Comparison of ENCODE assay signal across 16 mouse cellular contexts in the genomic region with DNA sequence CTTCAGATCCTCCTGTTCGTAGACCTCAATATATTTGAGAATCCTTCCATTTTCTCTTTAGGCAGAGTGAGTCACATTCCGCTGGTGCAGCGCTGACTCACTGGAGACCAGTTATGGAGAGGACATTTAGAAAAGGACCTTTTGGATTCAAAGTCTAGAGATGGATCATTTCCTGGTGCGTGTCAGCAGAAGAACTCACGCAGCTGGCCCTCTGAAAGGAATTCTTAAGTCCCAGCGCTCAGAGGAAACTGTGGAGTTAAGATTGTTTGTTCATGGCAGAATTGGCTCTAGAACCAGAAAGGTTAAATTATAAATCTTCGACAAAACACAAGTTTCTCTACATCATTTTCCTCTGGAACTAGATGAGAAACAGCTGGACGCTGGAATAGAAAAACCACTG.
DNase-seq lines count a peak whose midpoint lies in the region; ATAC-seq lines count a peak whose summit lies in the region.
"Had no signal": no experiment of that assay in that cellular context is flagged by ENCODE, and none has a peak within 500 bp of the region (broad histone marks: within the 10 kb centered on the region; RNA-seq: fewer than 3 reads in every experiment).

No protein-coding gene starts in this region.

- H3K4me2 ChIP-seq in embryonic facial prominence, embryonic 14.5 days (ENCODE audit: low read depth, low read length), result no peak overlapping the region
- H3K4me2 ChIP-seq in kidney, embryonic 15.5 days, result no peak overlapping the region
- H3K4me2 ChIP-seq in stomach, embryonic 16.5 days (ENCODE audit: low read depth, low read length), result no peak overlapping the region
- no peak overlapping the region for H3K4me2 ChIP-seq in neural tube, embryonic 15.5 days
- H3K4me2 ChIP-seq: embryonic facial prominence, embryonic 12.5 days; liver, embryonic 13.5 days had no signal

- WGBS in embryonic facial prominence, embryonic 14.5 days, result 54% methylated on average over 8 of the region's 8 CpGs
- WGBS in embryonic facial prominence, embryonic 10.5 days, result 83% methylated on average over 8 of the region's 8 CpGs
- WGBS in kidney, embryonic 15.5 days, result 59% methylated on average over 8 of the region's 8 CpGs
- 36% methylated on average over 8 of the region's 8 CpGs for WGBS in stomach, embryonic 16.5 days
- WGBS in neural tube, embryonic 15.5 days, result 85% methylated on average over 8 of the region's 8 CpGs

- peaks cover 14% of the 10 kb centered on the region for H3K4me1 ChIP-seq in embryonic facial prominence, embryonic 14.5 days (ENCODE audit: control insufficient read depth, insufficient read depth, low read length)
- H3K4me1 ChIP-seq in embryonic facial prominence, embryonic 10.5 days, result peaks cover 28% of the 10 kb centered on the region
- H3K4me1 ChIP-seq in kidney, embryonic 15.5 days, result peaks cover 11% of the 10 kb centered on the region; the same call in 1 of the 2 replicates
- H3K4me1 ChIP-seq in stomach, embryonic 16.5 days (ENCODE audit: control insufficient read depth, insufficient read depth, low read length), result no peaks in the 10 kb centered on the region
- H3K4me1 ChIP-seq in neural tube, embryonic 15.5 days, result peaks cover 6% of the 10 kb centered on the region
- H3K4me1 ChIP-seq: liver, embryonic 13.5 days; megakaryocyte, embryonic 14.5 days had no signal

- no peak overlapping the region for H3K9ac ChIP-seq in embryonic facial prominence, embryonic 14.5 days (ENCODE audit: low read depth, low read length)
- H3K9ac ChIP-seq in kidney, embryonic 15.5 days, result no peak overlapping the region
- no peak overlapping the region for H3K9ac ChIP-seq in stomach, embryonic 16.5 days (ENCODE audit: low read length)
- no peak overlapping the region for H3K9ac ChIP-seq in neural tube, embryonic 15.5 days (replicated peaks)
- H3K9ac ChIP-seq: embryonic facial prominence, embryonic 12.5 days; liver, embryonic 13.5 days had no signal

- H3K4me3 ChIP-seq in embryonic facial prominence, embryonic 14.5 days (ENCODE audit: low read depth, low read length), result no peak overlapping the region
- no peak overlapping the region for H3K4me3 ChIP-seq in embryonic facial prominence, embryonic 10.5 days
- H3K4me3 ChIP-seq in kidney, embryonic 15.5 days (replicated peaks), result no peak overlapping the region
- no peak overlapping the region for H3K4me3 ChIP-seq in stomach, embryonic 16.5 days (replicated peaks; ENCODE audit: low read length)
- no peak overlapping the region for H3K4me3 ChIP-seq in neural tube, embryonic 15.5 days (replicated peaks)
- H3K4me3 ChIP-seq: embryonic facial prominence, embryonic 12.5 days; left cerebral cortex, adult 2 months; liver, embryonic 13.5 days had no signal

- H3K27ac ChIP-seq in embryonic facial prominence, embryonic 14.5 days (replicated peaks; ENCODE audit: low read depth, low read length), result peak overlapping the region; percentile 49; the same call in 1 of the 2 replicates
- H3K27ac ChIP-seq in embryonic facial prominence, embryonic 10.5 days (replicated peaks), result no peak overlapping the region
- peak overlapping the region; percentile 18 for H3K27ac ChIP-seq in kidney, embryonic 15.5 days
- H3K27ac ChIP-seq in stomach, embryonic 16.5 days (ENCODE audit: low read length), result peak overlapping the region; percentile 62
- H3K27ac ChIP-seq in neural tube, embryonic 15.5 days (replicated peaks), result no peak overlapping the region
- H3K27ac ChIP-seq: embryonic facial prominence, embryonic 12.5 days; left cerebral cortex, adult 2 months; liver, embryonic 13.5 days had no signal

- H3K27me3 ChIP-seq in embryonic facial prominence, embryonic 14.5 days (replicated peaks; ENCODE audit: control insufficient read depth, insufficient read depth, low read length), result no peaks in the 10 kb centered on the region
- peaks cover 24% of the 10 kb centered on the region for H3K27me3 ChIP-seq in embryonic facial prominence, embryonic 10.5 days (replicated peaks; ENCODE audit: low read depth, poor library complexity, severe bottlenecking)
- peaks cover 26% of the 10 kb centered on the region for H3K27me3 ChIP-seq in kidney, embryonic 15.5 days
- 0 out of 2 replicates have a peak, but pooled peaks cover 1% of the 10 kb centered on the region for H3K27me3 ChIP-seq in stomach, embryonic 16.5 days (ENCODE audit: control insufficient read depth, insufficient read depth, low read length)
- H3K27me3 ChIP-seq in neural tube, embryonic 15.5 days (replicated peaks), result peaks cover 15% of the 10 kb centered on the region
- H3K27me3 ChIP-seq: embryonic facial prominence, embryonic 12.5 days had no signal

- ATAC-seq in embryonic facial prominence, embryonic 14.5 days (ENCODE audit: low read depth), result no peak
- no peak for ATAC-seq in kidney, embryonic 15.5 days (replicated peaks; ENCODE audit: low FRiP score)
- peak; percentile 66; the same call in 1 of the 2 replicates for ATAC-seq in stomach, embryonic 16.5 days (ENCODE audit: insufficient read depth, low FRiP score)
- no peak for ATAC-seq in cerebellum, adult (ENCODE audit: insufficient number of reproducible peaks, low FRiP score, low TSS enrichment)
- no peak for ATAC-seq in neural tube, embryonic 15.5 days (ENCODE audit: low FRiP score)

- H3K9me3 ChIP-seq in embryonic facial prominence, embryonic 14.5 days (ENCODE audit: control insufficient read depth, low read length), result no peaks in the 10 kb centered on the region
- H3K9me3 ChIP-seq in embryonic facial prominence, embryonic 10.5 days, result no peaks in the 10 kb centered on the region
- H3K9me3 ChIP-seq in kidney, embryonic 15.5 days (replicated peaks), result no peaks in the 10 kb centered on the region
- H3K9me3 ChIP-seq in stomach, embryonic 16.5 days (replicated peaks; ENCODE audit: control insufficient read depth, low read length), result no peaks in the 10 kb centered on the region
- H3K9me3 ChIP-seq in neural tube, embryonic 15.5 days (replicated peaks), result no peaks in the 10 kb centered on the region
- H3K9me3 ChIP-seq: embryonic facial prominence, embryonic 12.5 days; liver, embryonic 13.5 days; megakaryocyte, embryonic 14.5 days had no signal

- no peaks in the 10 kb centered on the region for H3K36me3 ChIP-seq in embryonic facial prominence, embryonic 14.5 days (ENCODE audit: control insufficient read depth, insufficient read depth, low read length)
- no peaks in the 10 kb centered on the region for H3K36me3 ChIP-seq in embryonic facial prominence, embryonic 10.5 days (replicated peaks)
- no peaks in the 10 kb centered on the region for H3K36me3 ChIP-seq in kidney, embryonic 15.5 days
- H3K36me3 ChIP-seq in stomach, embryonic 16.5 days (ENCODE audit: control insufficient read depth, insufficient read depth, low read length), result no peaks in the 10 kb centered on the region
- H3K36me3 ChIP-seq in neural tube, embryonic 15.5 days, result no peaks in the 10 kb centered on the region
- H3K36me3 ChIP-seq: embryonic facial prominence, embryonic 12.5 days; liver, embryonic 13.5 days had no signal

- DNase-seq in embryonic facial prominence, embryonic 14.5 days (ENCODE audit: low spot score), result peak; percentile 31
- DNase-seq in embryonic facial prominence, embryonic 10.5 days (ENCODE audit: low spot score), result no peak
- DNase-seq in right cerebral cortex, adult 18-20 months, result peak; percentile 28
- no peak for DNase-seq in right cerebral cortex, postnatal 25 days
- DNase-seq: adrenal gland, adult 8-10 months; cerebellum, adult 8-10 months; liver, embryonic 13.5 days; retina, postnatal 1 day; thymus, adult 2 months had no signal

Comparison
In these comparisons a context has a peak if more than half of its experiments do, and no peak if none do; other contexts are left out.
1. DNase-seq: peak in embryonic facial prominence, embryonic 14.5 days (single experiment) and right cerebral cortex, adult 18-20 months (single experiment); none in embryonic facial prominence, embryonic 10.5 days (single experiment) and right cerebral cortex, postnatal 25 days (single experiment).
2. H3K27ac ChIP-seq: peak in embryonic facial prominence, embryonic 14.5 days (single experiment), kidney, embryonic 15.5 days (single experiment) and stomach, embryonic 16.5 days (single experiment); none in embryonic facial prominence, embryonic 10.5 days (single experiment) and neural tube, embryonic 15.5 days (single experiment).